Comparison of ENCODE assay signal across 8 mouse cellular contexts in genomic region chr17:57166800-57167791, GRCm38 (mm10). TPM values are rescaled to one million over a fixed set of nuclear protein-coding genes. Genes with fewer than 3 reads are reported as not detected.
DNase-seq lines count a peak whose midpoint lies in the region; ATAC-seq lines count a peak whose summit lies in the region.

No protein-coding gene starts in this region.

- 12% methylated on average over 11 of the region's 11 CpGs for WGBS in hindbrain, embryonic 13.5 days

- no peak overlapping the region for H3K4me3 ChIP-seq in hindbrain, embryonic 13.5 days

- peak; percentile 94 for DNase-seq in NIH3T3 (ENCODE audit: low read depth)
- peak; percentile 96 to 98 for DNase-seq in cerebellum, postnatal 10 days
- DNase-seq in frontal cortex, postnatal 14 days (ENCODE audit: low spot score in 2 of 2) = peak; percentile 54 to 78
- peak; percentile 80 to 88 for DNase-seq in layer of hippocampus, postnatal 14 days (ENCODE audit: low spot score in 2 of 2)
- DNase-seq in lung, postnatal 25 days (ENCODE audit: low spot score) = peak; percentile 84
- peak; percentile 89 for DNase-seq in retina, postnatal 1 day
- peak; percentile 94 for DNase-seq in thymus, postnatal 4 days

- ATAC-seq in hindbrain, embryonic 13.5 days (ENCODE audit: low FRiP score) = peak; percentile 75

- H3K9ac ChIP-seq in hindbrain, embryonic 13.5 days = no peak overlapping the region

- no peaks in the 10 kb centered on the region for H3K9me3 ChIP-seq in hindbrain, embryonic 13.5 days

- no peak overlapping the region for H3K4me2 ChIP-seq in hindbrain, embryonic 13.5 days

- H3K27me3 ChIP-seq in hindbrain, embryonic 13.5 days = no peaks in the 10 kb centered on the region

- H3K27ac ChIP-seq in hindbrain, embryonic 13.5 days = no peak overlapping the region

- no peaks in the 10 kb centered on the region for H3K36me3 ChIP-seq in hindbrain, embryonic 13.5 days

- H3K4me1 ChIP-seq in hindbrain, embryonic 13.5 days (replicated peaks) = no peaks in the 10 kb centered on the region

RNA-seq across cellular contexts. Expression of gene Cd70, which starts 17.5 kb away (rescaled TPM):
- 0.32 and 0.61 TPM in 2 replicates for polyA plus RNA-seq in hindbrain, embryonic 13.5 days (2015; fragmentation: Nextera tagmentation; extraction: Ambion mirVana)
- total RNA-seq in layer of hippocampus, postnatal 14 days (2021) = under 1 TPM in 1 of 2 experiments, not detected in 1; 0.48 TPM

RNA-seq across cellular contexts. Expression of gene Tnfsf14, which starts 26.9 kb away (rescaled TPM):
- 0.09 and 0.14 TPM in 2 replicates for polyA plus RNA-seq in hindbrain, embryonic 13.5 days (2015; fragmentation: Nextera tagmentation; extraction: Ambion mirVana)
- not detected for total RNA-seq in layer of hippocampus, postnatal 14 days (2021)
